Mouse (Mus musculus) lung, postnatal 25 days (tissue): ENCODE results near the gene Snx32.

Source experiments
- DNase-seq: peaks from one replicate; pipeline ENCODE4 v3.0.0; 2022; ENCODE audit warnings: low spot score

Snx32 gene

GRCm38 (mm10) chr19:5483386-5484359 lies 26.7 kb downstream of the Snx32 start:
- DNase-seq: no peak

GRCm38 (mm10) chr19:5481398-5481797 lies 28.9 kb downstream of the Snx32 start:
- DNase-seq: no peak

- DNase-seq: no peak
These were observed 30.3 kb downstream of the Snx32 start for GRCm38 (mm10) chr19:5480016-5480415.

- DNase-seq: no peak
These were observed 32.6 kb downstream of the Snx32 start for GRCm38 (mm10) chr19:5477668-5478300.

- DNase-seq: no peak
These were observed 33.2 kb downstream of the Snx32 start for GRCm38 (mm10) chr19:5477004-5477667.

GRCm38 (mm10) chr19:5475069-5475714 lies 35.1 kb downstream of the Snx32 start:
- no peak for DNase-seq

GRCm38 (mm10) chr19:5474281-5475068 lies 35.9 kb downstream of the Snx32 start:
- no peak for DNase-seq

- peak; percentile 92 for DNase-seq
These were observed 36.6 kb downstream of the Snx32 start, which contains the start of gene Efemp2 for GRCm38 (mm10) chr19:5473720-5474119. Efemp2 (plus strand) TSS chr19:5473954.

GRCm38 (mm10) chr19:5472857-5473256 lies 37.5 kb downstream of the Snx32 start:
- no peak for DNase-seq

- DNase-seq: no peak
These were observed 38.5 kb downstream of the Snx32 start for GRCm38 (mm10) chr19:5471846-5472245.

- DNase-seq: no peak
These were observed 42.0 kb downstream of the Snx32 start, which contains the start of gene Ctsw for GRCm38 (mm10) chr19:5468374-5468773. Ctsw (minus strand) TSS chr19:5468507.

- DNase-seq: no peak
These were observed 43.3 kb downstream of the Snx32 start for GRCm38 (mm10) chr19:5466916-5467500.

GRCm38 (mm10) chr19:5465037-5465436 lies 45.3 kb downstream of the Snx32 start:
- DNase-seq: no peak

GRCm38 (mm10) chr19:5463791-5464562 lies 46.4 kb downstream of the Snx32 start:
- peak; percentile 62 for DNase-seq

GRCm38 (mm10) chr19:5463212-5463611 lies 47.1 kb downstream of the Snx32 start:
- DNase-seq: no peak

GRCm38 (mm10) chr19:5461411-5461810 lies 48.9 kb downstream of the Snx32 start:
- no peak for DNase-seq

GRCm38 (mm10) chr19:5460465-5460911 lies 49.9 kb downstream of the Snx32 start, which contains the start of gene Fibp:
Fibp (plus strand) TSS chr19:5460615.
- peak; percentile 88 for DNase-seq

GRCm38 (mm10) chr19:5459896-5460295 lies 50.4 kb downstream of the Snx32 start:
- no peak for DNase-seq

GRCm38 (mm10) chr19:5459019-5459418 lies 51.3 kb downstream of the Snx32 start:
- no peak for DNase-seq
